In the genomic region with DNA sequence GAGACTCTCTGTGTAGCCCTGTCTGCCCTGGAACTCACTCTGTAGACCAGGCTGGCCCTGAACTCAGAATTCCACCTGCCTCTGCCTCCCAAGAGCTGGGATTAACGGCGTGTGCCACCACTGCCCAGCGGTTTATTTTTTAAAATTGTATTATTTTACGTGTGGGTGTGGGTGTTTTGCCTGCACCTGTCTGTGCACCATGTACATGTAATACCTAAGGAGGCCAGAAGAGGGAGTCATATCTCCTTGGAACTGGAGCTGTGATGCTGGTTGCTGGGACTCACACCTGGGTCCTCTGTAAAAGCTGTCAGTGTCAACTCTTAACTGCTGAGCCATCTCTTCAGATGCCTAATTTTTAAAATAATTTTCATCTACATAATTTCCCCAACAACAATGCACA, we compare ENCODE assay signal across 8 mouse cellular contexts. TPM values are rescaled to one million over a fixed set of nuclear protein-coding genes. Genes with fewer than 3 reads are reported as not detected.
DNase-seq lines count a peak whose midpoint lies in the region; ATAC-seq and TF ChIP-seq lines count a peak whose summit lies in the region.

No protein-coding gene starts in this region.

- no peaks in the 10 kb centered on the region for H3K9me3 ChIP-seq in midbrain, postnatal 0 days (ENCODE audit: low read length)
- no peaks in the 10 kb centered on the region for H3K9me3 ChIP-seq in midbrain, embryonic 10.5 days (replicated peaks)

- peak; percentile 22 to 41 for DNase-seq in cerebellum, postnatal 10 days
- no peak for DNase-seq in cerebellum, postnatal 36 days
- DNase-seq in midbrain, postnatal 0 days (ENCODE audit: low spot score): no peak
- DNase-seq in midbrain, embryonic 10.5 days (ENCODE audit: low spot score): no peak
- peak; percentile 72 for DNase-seq in thymus, postnatal 0 days (ENCODE audit: low spot score)
- no peak for DNase-seq in ovary, postnatal 36 days (ENCODE audit: low spot score)
- DNase-seq in left cerebral cortex, postnatal 25 days (ENCODE audit: low spot score in 2 of 2): no peak

- no peak overlapping the region for H3K27ac ChIP-seq in midbrain, postnatal 0 days (ENCODE audit: low read depth, low read length)
- no peak overlapping the region for H3K27ac ChIP-seq in midbrain, embryonic 10.5 days (replicated peaks)

- peak; percentile 52 for TF ChIP-seq CTCF in midbrain, postnatal 0 days (IDR thresholded peaks at IDR 0.05)

- H3K36me3 ChIP-seq in midbrain, postnatal 0 days (ENCODE audit: insufficient read depth, low read length): peaks cover 5% of the 10 kb centered on the region
- peaks cover 21% of the 10 kb centered on the region for H3K36me3 ChIP-seq in midbrain, embryonic 10.5 days

- intact Hi-C loops in left cerebral cortex, postnatal 25 days (cut with DNase I): loop anchor here (10.0 kb wide), 1 partner anchor 200 kb away; no protein-coding TSS in a partner anchor

- ATAC-seq in midbrain, postnatal 0 days (ENCODE audit: low FRiP score): no peak
- peak; percentile 75 for ATAC-seq in inflammation-experienced regulatory T-cells, adult 6 months

- no peaks in the 10 kb centered on the region for H3K4me1 ChIP-seq in midbrain, postnatal 0 days (ENCODE audit: insufficient read depth, low read length)
- H3K4me1 ChIP-seq in midbrain, embryonic 10.5 days: no peaks in the 10 kb centered on the region

- H3K27me3 ChIP-seq in midbrain, postnatal 0 days (ENCODE audit: insufficient read depth, low read length): no peaks in the 10 kb centered on the region
- no peaks in the 10 kb centered on the region for H3K27me3 ChIP-seq in midbrain, embryonic 10.5 days (ENCODE audit: low read depth, poor library complexity, severe bottlenecking)

- no peak overlapping the region for H3K4me2 ChIP-seq in midbrain, postnatal 0 days (ENCODE audit: low read depth, low read length, poor library complexity, severe bottlenecking)

- 75% methylated on average over 4 of the region's 4 CpGs for WGBS in midbrain, postnatal 0 days
- 69% methylated on average over 4 of the region's 4 CpGs for WGBS in midbrain, embryonic 10.5 days

- no peak overlapping the region for H3K9ac ChIP-seq in midbrain, postnatal 0 days (replicated peaks; ENCODE audit: low read length, poor library complexity, severe bottlenecking)

- H3K4me3 ChIP-seq in midbrain, postnatal 0 days (ENCODE audit: low read depth, low read length): no peak overlapping the region
- H3K4me3 ChIP-seq in midbrain, embryonic 10.5 days: no peak overlapping the region

RNA-seq across cellular contexts. Expression of gene Ppp2r5a, which starts 38.6 kb away (rescaled TPM):
- 39.1 and 63.2 TPM in 2 replicates for total RNA-seq in midbrain, postnatal 0 days (2014; rRNA removed)
- 9.8 and 10.6 TPM in 2 replicates for polyA plus RNA-seq in midbrain, postnatal 0 days (2015; fragmentation: Nextera tagmentation; extraction: Ambion mirVana)
- 8.5 and 11.8 TPM in 2 replicates for polyA plus RNA-seq in midbrain, embryonic 10.5 days (2016; fragmentation: Nextera tagmentation; extraction: Ambion mirVana)
- 10 to 100 TPM; 33.7 to 66.6 (median 43.3) TPM for polyA plus RNA-seq in inflammation-experienced regulatory T-cells, adult 6 months (2017; shearing (Covaris generic))
- polyA plus RNA-seq in thymus, postnatal 0 days (2015; fragmentation: Nextera tagmentation; extraction: Ambion mirVana): 64.4 and 79.1 TPM in 2 replicates
- total RNA-seq in left cerebral cortex, postnatal 25 days (2021): 10 to 100 TPM; 89.1 to 94.5 TPM

RNA-seq across cellular contexts. Expression of gene Tmem206, which starts 38.8 kb away (rescaled TPM):
- total RNA-seq in midbrain, postnatal 0 days (2014; rRNA removed): 19.7 and 23.2 TPM in 2 replicates
- 27.6 and 28.3 TPM in 2 replicates for polyA plus RNA-seq in midbrain, postnatal 0 days (2015; fragmentation: Nextera tagmentation; extraction: Ambion mirVana)
- polyA plus RNA-seq in midbrain, embryonic 10.5 days (2016; fragmentation: Nextera tagmentation; extraction: Ambion mirVana): 32.3 and 34.9 TPM in 2 replicates
- 10 to 100 TPM; 15.5 to 29.6 (median 23.7) TPM for polyA plus RNA-seq in inflammation-experienced regulatory T-cells, adult 6 months (2017; shearing (Covaris generic))
- polyA plus RNA-seq in thymus, postnatal 0 days (2015; fragmentation: Nextera tagmentation; extraction: Ambion mirVana): 20.3 and 21.4 TPM in 2 replicates
- 1 to 10 TPM; 9.0 to 9.1 TPM for total RNA-seq in left cerebral cortex, postnatal 25 days (2021)

RNA-seq across cellular contexts. Expression of gene Nenf, which starts 46.5 kb away (rescaled TPM):
- total RNA-seq in midbrain, postnatal 0 days (2014; rRNA removed): 168 and 184 TPM in 2 replicates
- 185 and 200 TPM in 2 replicates for polyA plus RNA-seq in midbrain, postnatal 0 days (2015; fragmentation: Nextera tagmentation; extraction: Ambion mirVana)
- polyA plus RNA-seq in midbrain, embryonic 10.5 days (2016; fragmentation: Nextera tagmentation; extraction: Ambion mirVana): 49.4 and 63.5 TPM in 2 replicates
- 1 to 10 TPM; 1.7 to 2.5 (median 1.8) TPM for polyA plus RNA-seq in inflammation-experienced regulatory T-cells, adult 6 months (2017; shearing (Covaris generic))
- 43.8 and 47.2 TPM in 2 replicates for polyA plus RNA-seq in thymus, postnatal 0 days (2015; fragmentation: Nextera tagmentation; extraction: Ambion mirVana)
- total RNA-seq in left cerebral cortex, postnatal 25 days (2021): 10 to 100 TPM; 70.5 to 72.8 TPM

Comparison
In these comparisons a context has a peak if more than half of its experiments do, and no peak if none do; other contexts are left out.
1. DNase-seq: peak in cerebellum, postnatal 10 days (2 of 2) and thymus, postnatal 0 days (single experiment); none in cerebellum, postnatal 36 days (0 of 2), midbrain, postnatal 0 days (single experiment), midbrain, embryonic 10.5 days (single experiment), ovary, postnatal 36 days (single experiment) and left cerebral cortex, postnatal 25 days (0 of 2).
2. RNA of gene Nenf, which starts 46.5 kb away (polyA plus RNA-seq): 185 to 200 TPM in midbrain, postnatal 0 days, 49.4 to 63.5 TPM in midbrain, embryonic 10.5 days and 43.8 to 47.2 TPM in thymus, postnatal 0 days; 1.7 to 2.5 TPM in inflammation-experienced regulatory T-cells, adult 6 months; every median in the first group is over 10 times any median in the second.